Mouse (Mus musculus) midbrain, postnatal 0 days (tissue): ENCODE results near the gene Myo1f. TPM values are rescaled to one million over a fixed set of nuclear protein-coding genes. Genes with fewer than 3 reads are reported as not detected.

Source experiments
- ATAC-seq: fragments of 200-750 bp; cut with Nextera tagmentation; 2 replicates; pipeline ENCODE4 v1.8.0; 2017; ENCODE audit warnings: moderate number of reproducible peaks, mild to moderate bottlenecking, moderate TSS enrichment, moderate library complexity; ENCODE audit not compliant: low FRiP score
- DNase-seq: peaks from one replicate; pipeline ENCODE4 v3.0.0-alpha.2; 2015; ENCODE audit warnings: low spot score
- H3K27ac ChIP-seq: fragments of 300-500 bp; sonication (generic); 2 replicates; pipeline ENCODE4 v1.5.1; 2014; ENCODE audit warnings: low read depth, mild to moderate bottlenecking, low read length, mixed read lengths
- H3K27me3 ChIP-seq: fragments of 300-500 bp; sonication (generic); 2 replicates; pipeline ENCODE4 v1.6.1; 2014; ENCODE audit warnings: low read length, control low read depth, mixed read lengths; ENCODE audit not compliant: insufficient read depth
- H3K36me3 ChIP-seq: fragments of 300-500 bp; sonication (generic); 2 replicates; pipeline ENCODE4 v1.6.1; 2014; ENCODE audit warnings: low read length, control low read depth, mixed read lengths; ENCODE audit not compliant: insufficient read depth
- H3K4me1 ChIP-seq: fragments of 300-500 bp; sonication (generic); 2 replicates; pipeline ENCODE4 v1.6.1; 2014; ENCODE audit warnings: mild to moderate bottlenecking, control low read depth, antibody characterized with exemption, low read length, mixed read lengths; ENCODE audit not compliant: insufficient read depth
- H3K4me2 ChIP-seq: fragments of 300-500 bp; sonication (generic); 2 replicates; pipeline ENCODE4 v1.6.1; 2014; ENCODE audit warnings: low read depth, mild to moderate bottlenecking, low read length, mixed read lengths; ENCODE audit not compliant: poor library complexity, severe bottlenecking
- H3K4me3 ChIP-seq: fragments of 300-500 bp; sonication (generic); 2 replicates; pipeline ENCODE4 v1.5.1; 2014; ENCODE audit warnings: low read depth, mild to moderate bottlenecking, low read length, moderate library complexity
- H3K9ac ChIP-seq: fragments of 300-500 bp; sonication (generic); replicated peaks from 2 replicates; pipeline ENCODE4 v1.6.1; 2014; ENCODE audit warnings: mild to moderate bottlenecking, low read length, moderate library complexity, mixed read lengths; ENCODE audit not compliant: poor library complexity, severe bottlenecking
- H3K9me3 ChIP-seq: fragments of 300-500 bp; sonication (generic); 2 replicates; pipeline ENCODE4 v1.6.1; 2016; ENCODE audit warnings: low read length, control low read depth
- CTCF ChIP-seq: IDR thresholded peaks from 2 replicates; pipeline ENCODE4 v1.5.1; 2016; ENCODE audit warnings: antibody characterized with exemption, mild to moderate bottlenecking
- WGBS: fragments of 180-500 bp; shearing (Covaris S2); extraction: QIAGEN DNeasy Blood & Tissue Kit; methylation state at CpG from one replicate; pipeline ENCODE4 v1.1.7; 2014; 5-methylcytosine and 5-hydroxymethylcytosine counted together
- polyA plus RNA-seq: library from polyadenylated mRNA; unstranded; fragments of >200 nt; fragmentation: Nextera tagmentation; extraction: Ambion mirVana; gene quantifications from 2 replicates; pipeline ENCODE4 v1.2.1, GENCODE M21; 2015
- total RNA-seq: library from RNA; depleted of rRNA; stranded (reverse); fragments of >200 nt; gene quantifications from 2 replicates; pipeline ENCODE4 v1.2.3, GENCODE M21; 2014

Gene Myo1f
- total and polyA plus RNA-seq, 2 experiments from 2014 or later: 1.2 to 1.3 TPM

DNA sequence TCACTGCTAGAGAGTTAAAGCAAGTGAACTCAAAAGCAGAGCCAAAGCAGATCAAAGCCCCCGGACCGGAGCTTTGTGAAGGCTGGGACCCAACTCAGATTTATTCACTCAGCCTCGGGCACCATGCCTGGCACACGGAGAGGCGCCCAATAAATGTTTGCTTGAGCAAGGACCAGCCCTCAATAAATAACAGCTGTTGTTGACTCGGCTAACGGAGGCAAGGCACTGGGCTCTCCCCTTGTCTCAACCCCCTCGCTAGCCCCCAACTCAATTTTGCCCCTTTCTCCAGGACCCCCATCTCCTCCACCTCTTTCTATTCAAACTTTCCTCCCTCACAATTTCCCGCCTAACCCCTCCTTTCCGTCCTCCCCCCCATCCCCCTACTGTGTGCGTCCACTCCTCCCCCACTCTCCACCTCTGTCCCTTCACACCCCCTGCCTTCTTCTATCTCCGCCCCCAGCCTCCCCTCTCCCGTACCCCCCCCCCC is 32.0 kb upstream of the Myo1f start:
- H3K9ac ChIP-seq: peak overlapping the region; percentile 79
- H3K4me3 ChIP-seq: peak overlapping the region; percentile 66
- no peak for TF ChIP-seq CTCF
- peak overlapping the region; percentile 65 for H3K4me2 ChIP-seq
- peak; percentile 35 for ATAC-seq
- no peaks in the 10 kb centered on the region for H3K36me3 ChIP-seq
- H3K4me1 ChIP-seq: 0 out of 2 replicates have a peak, but pooled peaks cover 7% of the 10 kb centered on the region
- peak overlapping the region; percentile 55 for H3K27ac ChIP-seq
- no peaks in the 10 kb centered on the region for H3K9me3 ChIP-seq
- DNase-seq: peak; percentile 21
- no peaks in the 10 kb centered on the region for H3K27me3 ChIP-seq
- WGBS: 4% methylated on average over 11 of the region's 13 CpGs

DNA sequence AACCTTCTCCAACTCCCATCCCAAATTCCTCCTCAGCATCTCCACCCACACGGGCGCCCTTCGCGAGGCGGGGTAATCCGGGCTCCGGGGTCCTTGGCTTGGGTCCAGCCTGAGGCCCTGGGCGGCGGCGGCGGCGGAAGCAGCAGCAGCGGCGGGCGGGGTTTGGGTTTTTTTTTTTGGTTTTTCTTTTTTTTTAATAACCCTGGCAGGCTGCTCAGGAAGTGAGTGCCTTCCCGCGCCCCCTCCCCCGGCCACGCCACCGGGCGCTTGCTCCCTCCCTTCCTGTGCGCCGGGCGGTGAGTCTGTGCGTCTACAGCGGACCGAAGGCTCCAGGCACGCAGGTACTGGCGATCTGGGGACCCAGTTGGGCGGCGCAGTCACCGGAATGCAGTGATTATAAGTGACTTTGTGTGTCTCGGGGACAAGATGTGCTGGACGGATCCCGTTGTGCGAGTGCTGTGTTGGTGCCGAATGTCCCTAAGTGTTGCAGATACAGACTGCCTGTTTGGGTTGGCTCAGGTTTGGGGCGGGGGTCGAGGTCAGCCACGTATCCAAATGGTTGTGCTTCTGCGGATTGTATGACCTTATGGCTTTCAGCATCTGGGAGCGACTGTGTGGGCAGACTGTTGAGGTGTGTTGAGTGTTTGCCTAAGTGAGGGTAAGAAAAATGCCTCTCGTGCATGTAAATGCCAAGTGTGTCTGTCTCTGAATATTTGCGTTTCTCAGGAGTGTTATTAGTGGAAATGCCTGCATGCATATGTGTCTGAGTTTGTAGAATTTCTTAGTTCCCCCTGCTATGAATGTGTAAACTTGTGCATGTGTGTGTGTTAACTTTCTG is 31.4 kb upstream of the Myo1f start, which contains the start of gene Adamts10:
Gene Adamts10 (plus strand): TSS at position 287 of the 838 bp plus-strand sequence.
- no peaks in the 10 kb centered on the region for H3K36me3 ChIP-seq
- peak within 1 kb of the TSS; percentile 79 for H3K9ac ChIP-seq
- peak within 1 kb of the TSS; percentile 65 for H3K4me2 ChIP-seq
- TF ChIP-seq CTCF: no peak
- peak within 1 kb of the TSS; percentile 55 for H3K27ac ChIP-seq
- no peaks in the 10 kb centered on the region for H3K27me3 ChIP-seq
- H3K4me3 ChIP-seq: peak within 1 kb of the TSS; percentile 66
- H3K4me1 ChIP-seq: 0 out of 2 replicates have a peak, but pooled peaks cover 7% of the 10 kb centered on the region
- peak; percentile 74 for DNase-seq
- WGBS: under 1% methylated on average over 41 of the region's 44 CpGs
- ATAC-seq: peak; percentile 78
- no peaks in the 10 kb centered on the region for H3K9me3 ChIP-seq

DNA sequence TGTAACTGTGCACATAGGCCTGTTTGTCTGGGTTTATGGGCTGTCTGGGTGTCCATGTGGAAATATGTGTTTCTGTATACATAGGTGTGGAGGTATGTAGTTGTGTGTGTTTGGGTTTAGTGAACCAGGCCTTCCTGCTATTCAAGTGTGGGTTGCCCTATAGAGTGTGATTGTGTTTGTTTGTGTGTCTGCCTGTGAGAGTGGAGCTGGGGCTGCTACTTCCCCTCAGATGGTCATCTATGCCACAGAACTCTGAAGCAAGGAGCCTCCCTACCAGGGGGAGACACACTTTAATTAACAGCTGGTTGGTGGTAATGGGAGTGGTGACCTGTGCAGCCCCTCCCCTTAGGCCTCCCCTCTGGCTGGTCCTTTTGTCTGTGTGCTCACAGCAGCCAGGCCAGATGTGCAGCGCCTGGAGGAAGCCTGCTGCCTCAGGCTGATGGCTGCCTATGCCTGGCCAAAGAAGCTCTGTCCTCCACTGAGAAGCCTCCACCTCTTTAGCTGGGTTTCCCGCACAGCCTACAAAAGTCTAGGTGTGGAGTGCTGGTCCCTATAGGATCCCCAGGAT is 30.6 kb upstream of the Myo1f start:
- Histone ChIP-seq H3K27ac (peak overlapping the region; percentile 55), H3K4me2 (peak overlapping the region; percentile 65), H3K36me3 (peaks cover 4% of the 10 kb centered on the region), H3K27me3 (no peaks in the 10 kb centered on the region), H3K9me3 (no peaks in the 10 kb centered on the region), H3K9ac (peak overlapping the region; percentile 79; the same call in 1 of the 2 replicates), H3K4me3 (peak overlapping the region; percentile 66), H3K4me1 (0 out of 2 replicates have a peak, but pooled peaks cover 7% of the 10 kb centered on the region)
- no peak for TF ChIP-seq CTCF
- DNase-seq: peak; percentile 2
- WGBS: 15% methylated on average over 2 of the region's 2 CpGs
- no peak for ATAC-seq

DNA sequence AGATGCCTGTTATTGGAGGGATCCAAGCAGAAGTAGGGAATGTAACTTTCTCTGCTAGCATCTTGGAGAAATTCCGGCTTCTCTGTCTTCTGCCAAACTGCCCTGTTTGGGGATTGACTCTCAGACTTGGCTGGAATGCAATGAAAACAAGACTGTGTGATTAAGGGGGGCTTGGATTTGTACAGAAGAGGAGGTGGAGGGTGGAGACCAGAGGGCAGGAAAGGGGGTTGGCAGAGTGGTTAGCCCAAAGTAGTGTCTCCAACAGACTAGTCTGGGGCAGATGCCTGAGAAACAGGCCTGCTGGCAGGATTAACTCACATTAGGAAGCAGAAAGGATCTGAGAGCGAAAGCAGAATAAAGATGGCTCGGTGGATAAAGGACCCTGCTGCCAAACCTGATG is 29.0 kb upstream of the Myo1f start:
- DNase-seq: peak; percentile 30
- 51% methylated on average over 3 of the region's 3 CpGs for WGBS

DNA sequence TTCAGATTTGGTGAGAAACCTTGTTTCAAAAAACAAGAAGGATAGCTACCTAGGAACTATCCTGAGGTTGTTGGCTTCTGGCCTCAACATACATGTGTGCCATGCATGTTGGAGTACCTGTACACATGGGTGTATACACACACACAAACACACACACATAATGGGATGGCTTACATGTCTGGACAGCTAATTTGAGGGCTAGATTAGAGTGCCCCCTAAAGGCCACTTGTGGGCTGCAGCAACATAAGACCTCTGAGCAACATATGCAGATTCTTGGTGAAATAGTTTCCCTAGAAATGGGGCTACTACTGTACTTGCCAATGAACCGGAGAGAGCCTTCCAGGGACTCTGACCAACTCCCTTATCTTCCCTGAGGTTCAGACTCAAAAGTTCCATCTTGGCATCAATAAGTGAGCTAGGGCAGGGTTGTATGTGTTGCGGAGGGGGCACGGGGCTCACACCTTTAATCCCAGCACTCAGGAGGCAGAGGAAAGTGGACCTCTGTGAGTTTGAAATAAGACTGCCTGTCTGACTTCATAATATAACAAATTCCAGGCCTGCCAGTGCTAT is 16.3 kb upstream of the Myo1f start:
- H3K4me1 ChIP-seq: no peaks in the 10 kb centered on the region
- H3K9me3 ChIP-seq: no peaks in the 10 kb centered on the region
- 0 out of 2 replicates have a peak, but pooled peaks have one; percentile 34 for ATAC-seq
- no peak overlapping the region for H3K4me2 ChIP-seq
- no peak overlapping the region for H3K27ac ChIP-seq
- H3K27me3 ChIP-seq: no peaks in the 10 kb centered on the region
- peak; percentile 84 for TF ChIP-seq CTCF
- peaks cover 22% of the 10 kb centered on the region for H3K36me3 ChIP-seq
- DNase-seq: peak; percentile 71
- WGBS: 90% methylated on average over 3 of the region's 3 CpGs
- H3K4me3 ChIP-seq: no peak overlapping the region
- no peak overlapping the region for H3K9ac ChIP-seq

More for the DNA sequence above, 29.0 kb upstream of the Myo1f start:
- H3K4me1 ChIP-seq: 0 out of 2 replicates have a peak, but pooled peaks cover 7% of the 10 kb centered on the region
- no peak for ATAC-seq
- H3K4me2 ChIP-seq: no peak overlapping the region
- TF ChIP-seq CTCF: no peak
- no peak overlapping the region for H3K9ac ChIP-seq
- H3K9me3 ChIP-seq: no peaks in the 10 kb centered on the region
- peaks cover 19% of the 10 kb centered on the region for H3K36me3 ChIP-seq
- no peaks in the 10 kb centered on the region for H3K27me3 ChIP-seq
- no peak overlapping the region for H3K27ac ChIP-seq
- no peak overlapping the region for H3K4me3 ChIP-seq
